Mouse (Mus musculus): ENCODE results near the gene Pold1. TPM values are rescaled to one million over a fixed set of nuclear protein-coding genes. Genes with fewer than 3 reads are reported as not detected.

Pold1 gene
- polyA plus RNA-seq, 1 experiment from 2014 or later = 40.1 TPM

- Histone ChIP-seq H3K27ac (ENCODE audit: low read depth, low read length) (no peak overlapping the region), H3K4me2 (peak overlapping the region; percentile 85), H3K9me3 (replicated peaks; ENCODE audit: control insufficient read depth, low read length) (no peaks in the 10 kb centered on the region), H3K9ac (ENCODE audit: low read depth, low read length) (peak overlapping the region; percentile 43), H3K27me3 (ENCODE audit: control insufficient read depth, insufficient read depth, low read length) (peaks cover 72% of the 10 kb centered on the region), H3K4me1 (ENCODE audit: control insufficient read depth, insufficient read depth, low read length) (peaks cover 9% of the 10 kb centered on the region), H3K36me3 (ENCODE audit: control insufficient read depth, insufficient read depth, low read length) (no peaks in the 10 kb centered on the region), H3K4me3 (ENCODE audit: low read depth, low read length) (peak overlapping the region; percentile 52)
- WGBS (ENCODE audit: insufficient replicate concordance) = under 1% methylated on average over 57 of the region's 60 CpGs
- ATAC-seq (replicated peaks; ENCODE audit: insufficient number of reproducible peaks, low FRiP score, low TSS enrichment) = no peak
Measured at GRCm38 (mm10) chr7:44591348-44592116, 42.9 kb upstream of the Pold1 start.

GRCm38 (mm10) chr7:44590402-44591347 is 42.0 kb upstream of the Pold1 start, which contains the start of gene Kcnc3:
Gene Kcnc3 (plus strand): TSS chr7:44590664.
- H3K4me2 ChIP-seq = peak within 1 kb of the TSS; percentile 85
- no peaks in the 10 kb centered on the region for H3K36me3 ChIP-seq (ENCODE audit: control insufficient read depth, insufficient read depth, low read length)
- peaks cover 9% of the 10 kb centered on the region for H3K4me1 ChIP-seq (ENCODE audit: control insufficient read depth, insufficient read depth, low read length)
- no peak within 1 kb of the TSS for H3K27ac ChIP-seq (ENCODE audit: low read depth, low read length)
- peak within 1 kb of the TSS; percentile 43 for H3K9ac ChIP-seq (ENCODE audit: low read depth, low read length)
- peaks cover 79% of the 10 kb centered on the region for H3K27me3 ChIP-seq (ENCODE audit: control insufficient read depth, insufficient read depth, low read length)
- ATAC-seq (replicated peaks; ENCODE audit: insufficient number of reproducible peaks, low FRiP score, low TSS enrichment) = peak; percentile 83
- peak within 1 kb of the TSS; percentile 52 for H3K4me3 ChIP-seq (ENCODE audit: low read depth, low read length)
- no peaks in the 10 kb centered on the region for H3K9me3 ChIP-seq (replicated peaks; ENCODE audit: control insufficient read depth, low read length)
- 1% methylated on average over 77 of the region's 80 CpGs for WGBS (ENCODE audit: insufficient replicate concordance)

GRCm38 (mm10) chr7:44589946-44590345 is 41.3 kb upstream of the Pold1 start:
- Histone ChIP-seq H3K36me3 (ENCODE audit: control insufficient read depth, insufficient read depth, low read length) (no peaks in the 10 kb centered on the region), H3K9ac (ENCODE audit: low read depth, low read length) (no peak overlapping the region), H3K4me1 (ENCODE audit: control insufficient read depth, insufficient read depth, low read length) (peaks cover 9% of the 10 kb centered on the region), H3K4me3 (ENCODE audit: low read depth, low read length) (peak overlapping the region; percentile 52), H3K27me3 (ENCODE audit: control insufficient read depth, insufficient read depth, low read length) (peaks cover 86% of the 10 kb centered on the region), H3K9me3 (replicated peaks; ENCODE audit: control insufficient read depth, low read length) (no peaks in the 10 kb centered on the region), H3K27ac (ENCODE audit: low read depth, low read length) (no peak overlapping the region), H3K4me2 (peak overlapping the region; percentile 85)
- ATAC-seq (replicated peaks; ENCODE audit: insufficient number of reproducible peaks, low FRiP score, low TSS enrichment) = no peak
- WGBS (ENCODE audit: insufficient replicate concordance) = 3% methylated on average over 13 of the region's 13 CpGs

DNA sequence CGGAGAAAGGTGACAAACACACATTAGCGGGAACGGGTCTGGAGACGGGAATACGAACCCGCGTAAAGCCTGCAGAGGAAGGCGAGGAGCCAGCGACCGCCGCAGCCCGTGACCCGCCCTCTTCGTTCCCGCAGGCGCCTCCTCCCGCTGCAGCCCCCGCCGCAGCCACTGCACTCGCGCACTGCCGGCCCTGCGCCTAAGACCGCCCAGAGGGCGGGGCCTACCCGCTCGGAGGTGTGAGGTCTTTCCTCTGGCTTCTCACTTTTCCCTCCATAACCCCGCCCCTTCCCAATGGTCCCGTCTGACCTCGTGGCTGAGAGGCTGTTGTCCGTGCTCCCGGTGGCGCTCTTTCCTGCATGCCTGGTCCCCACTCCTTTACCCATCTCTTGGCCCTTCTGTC is 40.5 kb upstream of the Pold1 start:
- Histone ChIP-seq H3K9me3 (replicated peaks; ENCODE audit: control insufficient read depth, low read length) (no peaks in the 10 kb centered on the region), H3K27me3 (ENCODE audit: control insufficient read depth, insufficient read depth, low read length) (peaks cover 87% of the 10 kb centered on the region), H3K9ac (ENCODE audit: low read depth, low read length) (no peak overlapping the region), H3K36me3 (ENCODE audit: control insufficient read depth, insufficient read depth, low read length) (no peaks in the 10 kb centered on the region), H3K4me2 (peak overlapping the region; percentile 67), H3K27ac (ENCODE audit: low read depth, low read length) (no peak overlapping the region), H3K4me3 (ENCODE audit: low read depth, low read length) (peak overlapping the region; percentile 40), H3K4me1 (ENCODE audit: control insufficient read depth, insufficient read depth, low read length) (peaks cover 9% of the 10 kb centered on the region)
- ATAC-seq (replicated peaks; ENCODE audit: insufficient number of reproducible peaks, low FRiP score, low TSS enrichment) = peak; percentile 32; the same call in 1 of the 2 replicates
- WGBS (ENCODE audit: insufficient replicate concordance) = 0% methylated on average over 27 of the region's 33 CpGs

DNA sequence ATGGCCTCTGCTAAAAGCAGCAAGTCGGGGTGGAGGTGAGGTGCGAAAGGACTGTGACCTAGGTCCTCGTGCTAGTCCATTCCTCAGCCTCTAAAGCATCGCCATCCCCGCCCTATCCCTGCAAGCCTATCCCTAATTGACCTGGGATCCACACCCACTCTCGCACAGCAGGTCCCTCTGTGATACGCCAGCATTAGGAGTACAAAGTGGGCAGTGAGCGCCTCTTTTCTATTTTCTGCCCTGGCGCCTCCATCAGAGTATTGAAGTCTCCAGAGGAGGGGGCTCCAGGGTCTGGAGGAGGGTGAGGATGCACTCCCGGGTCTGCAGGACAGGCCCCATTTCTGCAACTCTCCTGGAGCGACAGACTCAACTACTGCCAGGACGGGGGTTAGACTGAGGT is 39.7 kb upstream of the Pold1 start:
- H3K4me3 ChIP-seq (ENCODE audit: low read depth, low read length) = peak overlapping the region; percentile 40
- no peak overlapping the region for H3K27ac ChIP-seq (ENCODE audit: low read depth, low read length)
- H3K4me1 ChIP-seq (ENCODE audit: control insufficient read depth, insufficient read depth, low read length) = peaks cover 9% of the 10 kb centered on the region
- 11% methylated on average over 12 of the region's 12 CpGs for WGBS (ENCODE audit: insufficient replicate concordance)
- H3K4me2 ChIP-seq = peak overlapping the region; percentile 67
- no peaks in the 10 kb centered on the region for H3K36me3 ChIP-seq (ENCODE audit: control insufficient read depth, insufficient read depth, low read length)
- H3K9ac ChIP-seq (ENCODE audit: low read depth, low read length) = no peak overlapping the region
- no peak for ATAC-seq (replicated peaks; ENCODE audit: insufficient number of reproducible peaks, low FRiP score, low TSS enrichment)
- no peaks in the 10 kb centered on the region for H3K9me3 ChIP-seq (replicated peaks; ENCODE audit: control insufficient read depth, low read length)
- peaks cover 83% of the 10 kb centered on the region for H3K27me3 ChIP-seq (ENCODE audit: control insufficient read depth, insufficient read depth, low read length)

GRCm38 (mm10) chr7:44587676-44588075 is 39.0 kb upstream of the Pold1 start:
- no peak overlapping the region for H3K4me2 ChIP-seq

DNA sequence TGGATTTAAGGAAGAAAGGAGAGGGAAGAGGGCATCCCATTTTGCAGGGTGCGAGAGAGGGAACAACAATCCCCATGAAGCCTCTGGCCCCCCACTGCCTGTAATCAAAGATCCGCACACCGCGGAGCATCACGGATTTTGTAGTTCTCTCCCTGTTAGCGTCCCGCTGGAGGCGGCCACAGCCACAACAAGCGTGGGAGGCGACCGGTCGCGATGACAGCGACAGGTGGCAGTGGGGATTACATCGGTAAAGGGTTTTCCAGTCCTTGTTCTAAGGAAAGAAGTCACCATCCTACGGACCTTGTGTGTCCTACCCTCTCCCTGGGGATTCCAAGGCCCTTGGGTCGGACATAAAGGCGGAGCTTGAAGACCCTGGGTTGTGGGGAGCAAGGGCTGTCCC is 38.3 kb upstream of the Pold1 start:
- H3K4me3 ChIP-seq (ENCODE audit: low read depth, low read length) = peak overlapping the region; percentile 28
- no peaks in the 10 kb centered on the region for H3K9me3 ChIP-seq (replicated peaks; ENCODE audit: control insufficient read depth, low read length)
- H3K27ac ChIP-seq (ENCODE audit: low read depth, low read length) = no peak overlapping the region
- H3K36me3 ChIP-seq (ENCODE audit: control insufficient read depth, insufficient read depth, low read length) = no peaks in the 10 kb centered on the region
- H3K4me2 ChIP-seq = peak overlapping the region; percentile 58
- peaks cover 9% of the 10 kb centered on the region for H3K4me1 ChIP-seq (ENCODE audit: control insufficient read depth, insufficient read depth, low read length)
- H3K9ac ChIP-seq (ENCODE audit: low read depth, low read length) = no peak overlapping the region
- ATAC-seq (replicated peaks; ENCODE audit: insufficient number of reproducible peaks, low FRiP score, low TSS enrichment) = no peak
- WGBS (ENCODE audit: insufficient replicate concordance) = 2% methylated on average over 18 of the region's 18 CpGs
- H3K27me3 ChIP-seq (ENCODE audit: control insufficient read depth, insufficient read depth, low read length) = peaks cover 68% of the 10 kb centered on the region

More at GRCm38 (mm10) chr7:44587676-44588075, 39.0 kb upstream of the Pold1 start:
- no peak overlapping the region for H3K27ac ChIP-seq (ENCODE audit: low read depth, low read length)
- no peak overlapping the region for H3K9ac ChIP-seq (ENCODE audit: low read depth, low read length)
- H3K27me3 ChIP-seq (ENCODE audit: control insufficient read depth, insufficient read depth, low read length) = peaks cover 76% of the 10 kb centered on the region
- no peaks in the 10 kb centered on the region for H3K36me3 ChIP-seq (ENCODE audit: control insufficient read depth, insufficient read depth, low read length)
- WGBS (ENCODE audit: insufficient replicate concordance) = 35% methylated on average over 6 of the region's 6 CpGs
- no peak for ATAC-seq (replicated peaks; ENCODE audit: insufficient number of reproducible peaks, low FRiP score, low TSS enrichment)
- H3K9me3 ChIP-seq (replicated peaks; ENCODE audit: control insufficient read depth, low read length) = no peaks in the 10 kb centered on the region
- H3K4me3 ChIP-seq (ENCODE audit: low read depth, low read length) = peak overlapping the region; percentile 28; the same call in 1 of the 2 replicates
- peaks cover 9% of the 10 kb centered on the region for H3K4me1 ChIP-seq (ENCODE audit: control insufficient read depth, insufficient read depth, low read length)

DNA sequence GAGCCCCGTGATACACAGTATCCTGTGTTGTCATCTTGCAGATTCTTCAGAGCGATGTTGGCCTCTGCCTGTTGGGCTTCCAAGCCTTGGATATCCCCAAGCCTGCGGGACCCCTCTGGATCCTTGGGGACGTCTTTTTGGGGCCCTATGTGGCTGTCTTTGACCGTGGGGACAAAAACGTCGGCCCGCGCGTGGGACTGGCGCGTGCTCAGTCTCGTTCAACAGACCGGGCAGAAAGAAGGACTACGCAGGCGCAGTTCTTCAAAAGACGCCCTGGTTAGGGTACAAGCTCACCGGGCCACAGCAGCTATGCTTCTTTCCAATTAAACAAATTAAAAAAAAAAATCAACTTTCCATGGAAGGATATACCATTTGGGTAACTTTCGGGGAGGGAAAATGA is 37.9 kb upstream of the Pold1 start:
- Histone ChIP-seq H3K36me3 (ENCODE audit: control insufficient read depth, insufficient read depth, low read length) (no peaks in the 10 kb centered on the region), H3K4me1 (ENCODE audit: control insufficient read depth, insufficient read depth, low read length) (peaks cover 8% of the 10 kb centered on the region)
- WGBS (ENCODE audit: insufficient replicate concordance) = 16% methylated on average over 19 of the region's 19 CpGs

More for the DNA sequence above, 37.9 kb upstream of the Pold1 start:
- H3K27me3 ChIP-seq (ENCODE audit: control insufficient read depth, insufficient read depth, low read length) = peaks cover 64% of the 10 kb centered on the region
- no peak overlapping the region for H3K9ac ChIP-seq (ENCODE audit: low read depth, low read length)
- H3K27ac ChIP-seq (ENCODE audit: low read depth, low read length) = no peak overlapping the region
- ATAC-seq (replicated peaks; ENCODE audit: insufficient number of reproducible peaks, low FRiP score, low TSS enrichment) = no peak
- H3K4me3 ChIP-seq (ENCODE audit: low read depth, low read length) = peak overlapping the region; percentile 28
- peak overlapping the region; percentile 58 for H3K4me2 ChIP-seq
- H3K9me3 ChIP-seq (replicated peaks; ENCODE audit: control insufficient read depth, low read length) = no peaks in the 10 kb centered on the region
